Comparison of ENCODE assay signal across 18 mouse cellular contexts in genomic region chr16:76566220-76566619, GRCm38 (mm10).
DNase-seq lines count a peak whose midpoint lies in the region; ATAC-seq and TF ChIP-seq lines count a peak whose summit lies in the region.
"Had no signal": no experiment of that assay in that cellular context is flagged by ENCODE, and none has a peak within 500 bp of the region (broad histone marks: within the 10 kb centered on the region; RNA-seq: fewer than 3 reads in every experiment).

No protein-coding gene starts in this region.

- no peaks in the 10 kb centered on the region for H3K36me3 ChIP-seq in heart, embryonic 12.5 days
- no peaks in the 10 kb centered on the region for H3K36me3 ChIP-seq in lung, postnatal 0 days (ENCODE audit: insufficient read depth, low read length)
- no peaks in the 10 kb centered on the region for H3K36me3 ChIP-seq in kidney, embryonic 15.5 days
- H3K36me3 ChIP-seq: hindbrain, embryonic 15.5 days; liver, embryonic 15.5 days had no signal

- peak overlapping the region; percentile 23; the same call in 1 of the 2 replicates for H3K4me2 ChIP-seq in heart, embryonic 12.5 days
- H3K4me2 ChIP-seq in lung, postnatal 0 days (replicated peaks; ENCODE audit: low read depth, low read length) = no peak overlapping the region
- peak overlapping the region; percentile 24; the same call in 1 of the 2 replicates for H3K4me2 ChIP-seq in kidney, embryonic 15.5 days
- H3K4me2 ChIP-seq: hindbrain, embryonic 15.5 days; liver, embryonic 15.5 days; midbrain, embryonic 11.5 days had no signal

- ATAC-seq in heart, embryonic 12.5 days (ENCODE audit: insufficient number of reproducible peaks, low FRiP score) = no peak
- ATAC-seq in lung, postnatal 0 days = no peak
- ATAC-seq in kidney, embryonic 15.5 days (replicated peaks; ENCODE audit: low FRiP score) = 0 out of 2 replicates have a peak, but pooled peaks have one; percentile 46
- ATAC-seq: intestine, postnatal 0 days had no signal

- DNase-seq in heart, postnatal 10 days = no peak
- DNase-seq in lung, postnatal 36 days = peak; percentile 2
- no peak for DNase-seq in lung, postnatal 0 days (ENCODE audit: low spot score)
- peak; percentile 29 for DNase-seq in mesoderm, embryonic 11.5 days (ENCODE audit: low read depth, low spot score)
- no peak for DNase-seq in frontal cortex, postnatal 14 days (ENCODE audit: low spot score in 2 of 2)
- no peak for DNase-seq in left cerebral cortex, adult 8-10 months (ENCODE audit: low spot score in 2 of 2)
- DNase-seq: adrenal gland, adult 8-10 months; cerebellum, adult 11 months; cerebellum, postnatal 25 days; gastrocnemius, postnatal 14 days; heart, adult 2 months; left cerebral cortex, postnatal 4 days had no signal

- no peaks in the 10 kb centered on the region for H3K9me3 ChIP-seq in heart, embryonic 12.5 days (replicated peaks)
- no peaks in the 10 kb centered on the region for H3K9me3 ChIP-seq in lung, postnatal 0 days (ENCODE audit: low read length)
- H3K9me3 ChIP-seq in kidney, embryonic 15.5 days (replicated peaks) = no peaks in the 10 kb centered on the region
- H3K9me3 ChIP-seq: hindbrain, embryonic 15.5 days; liver, embryonic 15.5 days had no signal

- TF ChIP-seq CTCF in lung, postnatal 0 days (IDR thresholded peaks at IDR 0.05) = no peak

- no peaks in the 10 kb centered on the region for H3K27me3 ChIP-seq in heart, embryonic 12.5 days (replicated peaks)
- no peaks in the 10 kb centered on the region for H3K27me3 ChIP-seq in lung, postnatal 0 days (replicated peaks; ENCODE audit: insufficient read depth, low read length)
- no peaks in the 10 kb centered on the region for H3K27me3 ChIP-seq in kidney, embryonic 15.5 days
- H3K27me3 ChIP-seq: hindbrain, embryonic 15.5 days; liver, embryonic 15.5 days had no signal

- 12% methylated on average over 11 of the region's 11 CpGs for WGBS in heart, embryonic 12.5 days
- 31% methylated on average over 11 of the region's 11 CpGs for WGBS in lung, postnatal 0 days
- 8% methylated on average over 11 of the region's 11 CpGs for WGBS in kidney, embryonic 15.5 days

- peaks cover 6% of the 10 kb centered on the region; the same call in 1 of the 2 replicates for H3K4me1 ChIP-seq in heart, embryonic 12.5 days (replicated peaks)
- H3K4me1 ChIP-seq in lung, postnatal 0 days (ENCODE audit: insufficient read depth, low read depth, low read length) = no peaks in the 10 kb centered on the region; the same call in 1 of the 2 replicates
- H3K4me1 ChIP-seq in kidney, embryonic 15.5 days = peaks cover 9% of the 10 kb centered on the region; the same call in 1 of the 2 replicates
- H3K4me1 ChIP-seq: hindbrain, embryonic 15.5 days; liver, embryonic 15.5 days had no signal

- intact Hi-C loops in heart, postnatal 10 days (cut with DNase I) = no loop called here

- H3K27ac ChIP-seq in heart, embryonic 12.5 days (ENCODE audit: poor library complexity, severe bottlenecking) = no peak overlapping the region
- H3K27ac ChIP-seq in lung, postnatal 0 days (ENCODE audit: low read length) = no peak overlapping the region
- H3K27ac ChIP-seq in kidney, embryonic 15.5 days = no peak overlapping the region
- H3K27ac ChIP-seq: heart, adult 2 months; hindbrain, embryonic 15.5 days; liver, embryonic 15.5 days had no signal

- TF ChIP-seq EP300 in lung, postnatal 0 days (IDR thresholded peaks at IDR 0.05) = no peak

- no peak overlapping the region for H3K9ac ChIP-seq in heart, embryonic 12.5 days
- no peak overlapping the region for H3K9ac ChIP-seq in lung, postnatal 0 days (replicated peaks; ENCODE audit: low read depth)
- no peak overlapping the region for H3K9ac ChIP-seq in kidney, embryonic 15.5 days
- H3K9ac ChIP-seq: hindbrain, embryonic 15.5 days; liver, embryonic 15.5 days had no signal

- H3K4me3 ChIP-seq in heart, embryonic 12.5 days = no peak overlapping the region
- no peak overlapping the region for H3K4me3 ChIP-seq in lung, postnatal 0 days (ENCODE audit: low read depth, low read length)
- no peak overlapping the region for H3K4me3 ChIP-seq in kidney, embryonic 15.5 days (replicated peaks)
- H3K4me3 ChIP-seq: heart, adult 2 months; hindbrain, embryonic 15.5 days; liver, embryonic 15.5 days had no signal

Comparison
In these comparisons a context has a peak if more than half of its experiments do, and no peak if none do; other contexts are left out.
1. DNase-seq: peak in lung, postnatal 36 days (single experiment) and mesoderm, embryonic 11.5 days (single experiment); none in heart, postnatal 10 days (0 of 2), lung, postnatal 0 days (single experiment), frontal cortex, postnatal 14 days (0 of 2) and left cerebral cortex, adult 8-10 months (0 of 2).